Mouse (Mus musculus): ENCODE data around the gene Cntn4. TPM values are rescaled to one million over a fixed set of nuclear protein-coding genes. Genes with fewer than 3 reads are reported as not detected.

Gene Cntn4
- polyA plus RNA-seq, 1 experiment = 9.0 TPM

DNA sequence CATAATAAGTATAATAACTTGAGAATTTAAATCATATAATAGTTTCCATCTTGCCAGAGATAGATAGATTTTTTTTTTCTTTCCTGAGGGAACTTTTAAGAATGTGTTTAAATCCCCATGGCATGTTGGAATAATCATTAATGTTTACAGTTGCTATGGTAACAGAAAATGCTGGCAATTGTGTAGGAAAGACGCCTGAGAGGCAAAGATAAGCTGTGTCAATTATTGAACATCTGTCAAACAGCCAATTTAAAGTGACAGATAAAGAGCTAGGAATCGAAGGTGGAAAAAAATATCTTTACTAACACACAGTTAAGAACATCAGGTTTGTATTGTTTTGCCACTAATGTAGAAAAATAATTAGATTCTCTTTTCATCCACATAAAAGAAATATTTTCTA, 788.3 kb downstream of the Cntn4 start:
- TF ChIP-seq CTCF (IDR thresholded peaks at IDR 0.05; ENCODE audit: borderline replicate concordance, extremely low read depth, insufficient read depth, insufficient read length) (no peak), POLR2A (IDR thresholded peaks at IDR 0.05; ENCODE audit: borderline replicate concordance, extremely low read depth, insufficient read depth, insufficient read length, poor library complexity, severe bottlenecking) (no peak)
- DNase-seq (ENCODE audit: low read depth) = peak; percentile 74

DNA sequence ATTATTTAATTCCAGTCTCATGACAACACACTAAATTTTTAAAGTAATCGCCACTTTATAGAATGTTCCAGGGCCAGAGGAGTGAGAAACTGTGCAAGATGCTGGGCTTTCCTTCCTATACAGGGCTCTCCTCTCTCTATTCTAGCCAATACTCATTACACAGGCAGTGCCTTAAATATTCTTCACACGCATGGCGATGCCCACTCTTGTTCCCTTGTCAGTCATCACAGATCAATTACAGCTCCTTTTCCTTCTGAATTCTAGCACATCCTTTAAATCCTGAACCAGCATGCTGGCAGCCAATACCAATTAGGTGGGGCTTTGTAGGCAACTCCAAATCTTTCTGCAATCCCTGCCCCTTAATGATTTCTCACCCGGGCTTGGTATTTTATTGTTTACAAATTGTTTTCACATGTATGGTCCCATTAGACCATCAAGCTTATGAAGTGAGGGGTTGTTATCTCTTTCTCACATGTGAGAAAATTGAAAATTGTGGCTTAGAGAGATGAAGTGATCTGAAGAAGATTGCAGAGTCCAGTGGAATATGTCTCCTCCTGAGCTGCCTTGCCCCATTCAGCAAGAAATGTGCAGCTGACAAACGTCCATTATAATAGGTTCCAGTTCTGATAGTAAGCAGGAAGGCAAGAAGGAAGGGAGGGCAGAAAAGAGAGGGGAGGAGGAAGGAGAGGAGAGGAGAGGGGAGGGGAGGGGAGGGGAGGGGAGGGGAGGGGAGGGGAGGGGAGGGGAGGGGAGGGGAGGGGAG, 789.0 kb downstream of the Cntn4 start:
- TF ChIP-seq CTCF (IDR thresholded peaks at IDR 0.05; ENCODE audit: borderline replicate concordance, extremely low read depth, insufficient read depth, insufficient read length) = no peak
- no peak for TF ChIP-seq POLR2A (IDR thresholded peaks at IDR 0.05; ENCODE audit: borderline replicate concordance, extremely low read depth, insufficient read depth, insufficient read length, poor library complexity, severe bottlenecking)
- peak; percentile 94 for DNase-seq (ENCODE audit: low read depth)

DNA sequence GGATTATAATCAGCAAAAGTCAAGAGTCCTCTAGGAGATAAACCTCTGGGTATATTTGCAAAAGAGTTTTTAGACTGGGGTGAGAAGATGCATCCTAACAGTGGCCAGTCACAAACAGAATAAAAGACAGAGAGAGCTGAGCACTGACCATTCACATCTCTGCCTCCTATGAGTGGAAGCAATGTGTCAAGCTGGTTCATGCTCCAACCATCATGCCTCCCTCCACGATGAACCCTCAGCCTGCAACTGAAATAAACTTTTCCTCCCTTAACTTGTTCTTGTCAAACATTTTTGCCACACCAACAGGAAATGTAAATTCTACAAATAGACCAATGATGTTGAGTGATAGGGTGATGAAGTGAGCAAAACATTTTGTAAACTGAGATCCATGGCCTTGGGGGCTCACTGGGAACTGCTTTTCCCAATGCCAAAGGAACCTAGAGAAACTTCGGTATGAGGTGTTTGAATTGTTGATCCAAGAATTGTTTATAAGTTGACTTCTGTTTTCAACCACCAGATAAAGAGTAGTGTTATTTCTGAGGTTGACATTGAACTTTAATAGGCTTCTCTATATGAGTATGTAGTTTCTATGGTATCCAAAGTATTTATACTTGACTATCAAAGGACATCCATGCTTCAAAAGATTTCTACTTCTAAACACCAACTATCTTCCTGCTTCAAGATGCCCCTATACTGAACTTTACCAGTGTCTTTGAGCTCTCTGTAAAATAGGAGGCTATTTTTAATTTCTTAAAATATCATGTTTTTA, 794.6 kb downstream of the Cntn4 start:
- no peak for DNase-seq (ENCODE audit: low read depth)
- TF ChIP-seq POLR2A (IDR thresholded peaks at IDR 0.05; ENCODE audit: borderline replicate concordance, extremely low read depth, insufficient read depth, insufficient read length, poor library complexity, severe bottlenecking) (no peak), CTCF (IDR thresholded peaks at IDR 0.05; ENCODE audit: borderline replicate concordance, extremely low read depth, insufficient read depth, insufficient read length) (no peak)

DNA sequence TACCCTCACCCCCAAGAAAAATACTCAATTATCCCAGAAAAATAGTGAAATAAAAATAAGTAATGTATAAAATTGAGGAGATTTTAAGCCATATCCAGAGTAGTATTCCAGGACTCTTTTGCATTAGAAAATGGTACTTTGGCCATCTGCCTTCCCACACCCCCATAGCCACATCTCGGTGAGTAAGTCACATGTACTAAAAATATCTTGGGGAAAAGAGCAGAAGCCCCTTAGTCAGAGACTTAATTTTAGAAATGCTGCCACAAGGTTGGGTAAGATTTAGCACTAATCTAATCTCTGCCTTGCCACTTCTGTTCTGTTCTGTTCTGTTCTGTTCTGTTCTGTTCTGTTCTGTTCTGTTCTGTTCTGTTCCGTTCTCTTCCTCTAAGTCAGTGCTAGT, 796.4 kb downstream of the Cntn4 start:
- TF ChIP-seq POLR2A (IDR thresholded peaks at IDR 0.05; ENCODE audit: borderline replicate concordance, extremely low read depth, insufficient read depth, insufficient read length, poor library complexity, severe bottlenecking) = no peak
- no peak for TF ChIP-seq CTCF (IDR thresholded peaks at IDR 0.05; ENCODE audit: borderline replicate concordance, extremely low read depth, insufficient read depth, insufficient read length)

DNA sequence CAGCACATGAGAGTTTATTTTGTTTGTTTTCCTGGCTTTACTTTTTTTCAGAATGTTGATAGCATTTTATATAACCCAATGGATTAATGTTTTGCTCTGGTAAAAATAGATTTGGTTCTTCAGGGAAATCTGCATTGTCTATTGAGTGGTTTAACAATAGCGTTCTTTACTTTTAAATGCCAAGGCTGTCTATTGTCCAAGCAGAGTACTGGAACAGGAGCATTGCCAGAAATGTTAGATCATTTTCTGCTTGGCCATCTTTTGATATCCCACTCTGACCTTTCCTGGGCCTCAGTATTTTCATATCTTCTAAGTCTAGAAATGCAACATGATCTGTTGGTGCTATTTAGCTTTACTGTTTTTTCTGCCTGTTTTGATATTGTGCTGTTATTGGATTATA, 804.1 kb downstream of the Cntn4 start:
- TF ChIP-seq POLR2A (IDR thresholded peaks at IDR 0.05; ENCODE audit: borderline replicate concordance, extremely low read depth, insufficient read depth, insufficient read length, poor library complexity, severe bottlenecking) (no peak), CTCF (IDR thresholded peaks at IDR 0.05; ENCODE audit: borderline replicate concordance, extremely low read depth, insufficient read depth, insufficient read length) (no peak)
- no peak for DNase-seq (ENCODE audit: low read depth)

More for the DNA sequence above, 796.4 kb downstream of the Cntn4 start:
- DNase-seq (ENCODE audit: low read depth) = no peak

DNA sequence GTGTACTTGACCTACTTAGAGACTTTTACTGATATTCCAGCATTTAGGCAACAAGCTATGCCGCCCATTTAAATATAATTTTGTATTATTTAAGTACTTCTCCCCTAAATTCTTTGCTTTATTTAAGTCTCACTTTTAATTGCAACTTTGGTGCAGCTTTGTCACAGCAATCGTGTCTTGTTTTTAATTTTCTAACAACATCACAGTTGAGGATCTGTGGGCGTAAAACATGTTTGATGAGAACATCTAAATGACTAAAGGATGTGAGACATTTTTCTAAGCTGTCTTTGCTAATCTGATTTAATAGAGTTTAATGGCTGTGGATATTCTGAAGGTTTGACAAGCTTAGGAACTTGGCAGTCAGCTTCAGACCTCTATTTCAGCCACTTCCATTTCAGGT, 818.8 kb downstream of the Cntn4 start:
- TF ChIP-seq POLR2A (IDR thresholded peaks at IDR 0.05; ENCODE audit: borderline replicate concordance, extremely low read depth, insufficient read depth, insufficient read length, poor library complexity, severe bottlenecking) (no peak), CTCF (IDR thresholded peaks at IDR 0.05; ENCODE audit: borderline replicate concordance, extremely low read depth, insufficient read depth, insufficient read length) (no peak)
- DNase-seq (ENCODE audit: low read depth) = no peak

DNA sequence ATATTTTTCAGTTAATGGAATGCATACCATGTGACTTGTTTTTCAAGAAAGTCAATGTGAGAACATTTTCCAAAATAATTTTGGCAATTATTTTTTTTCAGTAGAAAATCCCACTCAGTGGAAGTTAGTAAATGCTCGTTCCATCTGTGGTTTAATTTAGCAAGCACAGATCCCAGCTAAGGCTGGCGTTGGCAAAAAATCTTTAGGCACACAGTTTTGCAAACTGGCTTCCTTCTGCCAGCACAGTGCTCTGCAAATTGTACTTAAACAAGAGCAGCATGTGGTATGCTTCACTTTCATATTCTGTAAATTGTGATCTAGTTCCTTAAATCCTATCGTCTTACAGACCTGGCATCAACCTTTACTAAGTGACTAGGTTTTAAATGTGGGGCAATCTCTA, 821.7 kb downstream of the Cntn4 start:
- no peak for TF ChIP-seq CTCF (IDR thresholded peaks at IDR 0.05; ENCODE audit: borderline replicate concordance, extremely low read depth, insufficient read depth, insufficient read length)
- no peak for TF ChIP-seq POLR2A (IDR thresholded peaks at IDR 0.05; ENCODE audit: borderline replicate concordance, extremely low read depth, insufficient read depth, insufficient read length, poor library complexity, severe bottlenecking)
- DNase-seq (ENCODE audit: low read depth) = peak; percentile 62

DNA sequence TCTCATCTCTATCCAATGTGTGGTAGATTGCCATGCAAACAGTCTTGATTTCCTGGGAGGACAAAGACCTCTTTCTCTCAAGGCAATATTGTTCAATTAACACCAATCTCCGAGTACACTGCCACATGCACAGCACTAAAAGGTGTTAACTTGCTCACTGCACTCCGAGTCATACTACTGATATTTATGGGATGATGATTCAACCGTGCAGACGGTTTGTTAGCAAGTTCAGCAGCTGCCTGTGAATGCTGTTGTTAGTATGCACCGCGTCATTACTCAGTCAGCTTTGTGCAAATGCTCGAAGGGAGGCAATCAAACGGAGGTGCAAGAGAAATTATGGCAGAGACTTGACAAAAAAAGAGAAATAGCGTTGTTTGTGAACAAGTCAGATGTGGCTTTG, 826.5 kb downstream of the Cntn4 start:
- no peak for TF ChIP-seq POLR2A (IDR thresholded peaks at IDR 0.05; ENCODE audit: borderline replicate concordance, extremely low read depth, insufficient read depth, insufficient read length, poor library complexity, severe bottlenecking)
- no peak for TF ChIP-seq CTCF (IDR thresholded peaks at IDR 0.05; ENCODE audit: borderline replicate concordance, extremely low read depth, insufficient read depth, insufficient read length)
- DNase-seq (ENCODE audit: low read depth) = peak; percentile 71

DNA sequence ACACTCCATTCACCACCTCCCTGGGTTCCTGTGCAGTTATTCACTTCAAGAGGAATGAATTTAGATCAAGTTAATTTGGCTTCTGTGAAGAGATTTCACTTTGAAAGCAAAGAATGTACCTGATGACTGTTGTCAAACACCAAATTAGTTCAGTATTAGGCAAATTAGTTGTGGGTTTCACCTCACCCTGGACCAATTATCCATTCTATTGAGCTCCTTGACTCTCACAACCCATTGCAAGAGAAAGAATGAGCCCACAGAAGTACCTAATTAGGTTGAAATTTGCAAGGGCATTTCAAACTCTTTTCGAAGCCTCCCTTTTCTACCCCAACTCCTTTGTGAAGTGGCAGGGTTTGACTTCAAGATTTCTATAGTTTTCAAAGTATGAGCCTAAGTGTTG, 842.9 kb downstream of the Cntn4 start:
- peak; percentile 58 for DNase-seq (ENCODE audit: low read depth)
- TF ChIP-seq POLR2A (IDR thresholded peaks at IDR 0.05; ENCODE audit: borderline replicate concordance, extremely low read depth, insufficient read depth, insufficient read length, poor library complexity, severe bottlenecking) (no peak), CTCF (IDR thresholded peaks at IDR 0.05; ENCODE audit: borderline replicate concordance, extremely low read depth, insufficient read depth, insufficient read length) (no peak)

DNA sequence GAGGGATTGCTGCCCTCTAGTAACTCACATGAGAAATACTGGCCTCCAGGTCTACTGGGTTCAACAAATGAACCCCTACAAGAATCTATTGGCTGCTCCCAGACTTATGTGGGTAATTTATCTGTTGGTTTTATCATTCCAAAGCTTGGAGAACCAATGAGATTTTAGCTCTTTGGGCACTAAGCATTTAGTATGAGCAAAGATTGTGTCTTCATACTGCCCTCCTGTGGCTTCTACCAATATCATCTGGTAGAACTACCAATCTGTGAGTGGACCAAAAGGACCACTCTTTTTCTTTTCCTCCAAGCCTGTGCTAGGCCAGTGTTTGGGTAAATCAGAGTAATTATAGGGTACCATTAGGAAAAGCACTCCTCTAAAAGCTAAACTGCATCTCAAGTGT, 866.0 kb downstream of the Cntn4 start:
- peak; percentile 13 for DNase-seq (ENCODE audit: low read depth)
- TF ChIP-seq CTCF (IDR thresholded peaks at IDR 0.05; ENCODE audit: borderline replicate concordance, extremely low read depth, insufficient read depth, insufficient read length) (no peak), POLR2A (IDR thresholded peaks at IDR 0.05; ENCODE audit: borderline replicate concordance, extremely low read depth, insufficient read depth, insufficient read length, poor library complexity, severe bottlenecking) (no peak)

DNA sequence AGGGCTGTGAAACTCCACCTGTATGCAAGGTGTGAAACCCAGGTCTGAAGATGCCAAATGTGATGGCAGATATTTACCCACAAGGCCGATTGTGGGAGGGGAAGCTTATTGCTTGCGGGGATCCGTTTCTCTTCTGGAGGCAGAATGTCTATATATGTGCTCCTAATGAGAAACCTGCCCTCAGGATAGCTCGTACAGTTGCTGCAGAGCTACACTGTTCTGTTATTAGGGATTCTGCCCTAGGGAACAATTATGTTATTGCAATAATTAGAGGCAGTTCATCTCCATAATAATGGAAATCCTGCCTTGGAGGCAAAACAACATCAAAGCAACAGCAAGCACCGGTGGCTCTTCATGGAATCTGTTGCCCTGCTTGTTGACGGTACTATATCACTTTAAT, 884.2 kb downstream of the Cntn4 start:
- peak; percentile 56 for DNase-seq (ENCODE audit: low read depth)
- TF ChIP-seq POLR2A (IDR thresholded peaks at IDR 0.05; ENCODE audit: borderline replicate concordance, extremely low read depth, insufficient read depth, insufficient read length, poor library complexity, severe bottlenecking) (no peak), CTCF (IDR thresholded peaks at IDR 0.05; ENCODE audit: borderline replicate concordance, extremely low read depth, insufficient read depth, insufficient read length) (no peak)

Data from brain, embryonic 14.5 days (tissue).